Mouse (Mus musculus) ES-E14 (cell line): Measurements from ENCODE around the gene Gm12169.

ENCODE experiments used
- CHD2 ChIP-seq: IDR thresholded peaks from 2 replicates; pipeline ENCODE4 v1.6.1; 2014; ENCODE audit warnings: mild to moderate bottlenecking, low read depth, low read length, inconsistent platforms
- MAFK ChIP-seq: IDR thresholded peaks from 2 replicates; pipeline ENCODE4 v1.6.1; 2014; ENCODE audit warnings: mild to moderate bottlenecking, low read depth, low read length, inconsistent platforms; ENCODE audit not compliant: insufficient read depth

DNA sequence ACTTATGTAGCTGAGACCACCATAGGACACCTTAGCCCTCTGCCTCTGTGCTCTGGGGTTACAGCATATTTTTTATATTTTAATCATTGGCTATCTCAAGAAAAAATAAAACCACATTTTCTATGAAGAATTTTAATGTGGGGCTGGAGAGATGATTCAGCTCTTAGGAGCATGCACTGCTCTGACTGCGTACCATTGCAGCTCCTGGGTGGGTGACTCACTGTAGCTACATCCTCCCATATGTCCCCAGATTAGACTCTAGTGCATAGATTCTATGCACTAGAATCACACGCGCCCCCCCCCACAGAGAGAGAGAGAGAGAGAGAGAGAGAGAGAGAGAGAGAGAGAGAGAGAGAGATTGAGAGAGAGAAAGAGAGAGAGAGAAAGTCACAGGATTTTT, 28.7 kb downstream of the Gm12169 start:
- TF ChIP-seq CHD2: no peak
- TF ChIP-seq MAFK: no peak
